Mouse (Mus musculus): ENCODE data around the gene Wdr83. TPM values are rescaled to one million over a fixed set of nuclear protein-coding genes. Genes with fewer than 3 reads are reported as not detected.

The Wdr83 gene
- total and polyA plus RNA-seq, 3 experiments, result 27.0 to 58.4 TPM; not detected in 1

GRCm38 (mm10) chr8:85025098-85025932 lies 55.8 kb downstream of the Wdr83 start, which contains the start of gene Asna1 (continued):
- TF ChIP-seq JUND (IDR thresholded peaks at IDR 0.05; ENCODE audit: low read depth, low read length), result no peak
- peak; percentile 65 to 91 for TF ChIP-seq POLR2A (IDR thresholded peaks at IDR 0.05; ENCODE audit: control insufficient read depth in 1 of 2, insufficient read depth in 1 of 2, low read depth in 1 of 2, low read length in 2 of 2, poor library complexity in 1 of 2)
- TF ChIP-seq ZNF384 (IDR thresholded peaks at IDR 0.05; ENCODE audit: low read depth, low read length), result no peak; the same call in 1 of the 2 replicates
- TF ChIP-seq ZMIZ1 (IDR thresholded peaks at IDR 0.05; ENCODE audit: low read depth, low read length), result peak; percentile 79

Other genes starting within 250 kb of the Wdr83 start
- 47.5 and 51.8 TPM in 2 replicates for gene Gadd45gip1, start 249.8 kb downstream of the Wdr83 start, total RNA-seq (2012; rRNA removed)
- 10 to 100 TPM in 1 of 2 experiments, not detected in 1; 62.9 TPM for gene Gadd45gip1, start 249.8 kb downstream of the Wdr83 start, polyA plus RNA-seq (2012; ENCODE audit: insufficient read depth in 1 of 2, insufficient read length in 2 of 2, low read depth in 1 of 2, low replicate concordance in 2 of 2, missing spikeins in 1 of 2)
- gene Rad23a, start 240.6 kb downstream of the Wdr83 start, total RNA-seq (2012; rRNA removed), result 62.6 and 66.7 TPM in 2 replicates
- gene Rad23a, start 240.6 kb downstream of the Wdr83 start, polyA plus RNA-seq (2012; ENCODE audit: insufficient read depth in 1 of 2, insufficient read length in 2 of 2, low read depth in 1 of 2, low replicate concordance in 2 of 2, missing spikeins in 1 of 2), result 100 to 1,000 TPM in 1 of 2 experiments, not detected in 1; 155 TPM
- gene Calr, start 234.4 kb downstream of the Wdr83 start, total RNA-seq (2012; rRNA removed), result 550 and 567 TPM in 2 replicates
- 1,000 to 10,000 TPM in 1 of 2 experiments, not detected in 1; 1,110 TPM for gene Calr, start 234.4 kb downstream of the Wdr83 start, polyA plus RNA-seq (2012; ENCODE audit: insufficient read depth in 1 of 2, insufficient read length in 2 of 2, low read depth in 1 of 2, low replicate concordance in 2 of 2, missing spikeins in 1 of 2)
- gene Farsa, start 224.3 kb downstream of the Wdr83 start, total RNA-seq (2012; rRNA removed), result 205 and 245 TPM in 2 replicates
- 100 to 1,000 TPM; 152 to 295 TPM for gene Farsa, start 224.3 kb downstream of the Wdr83 start, polyA plus RNA-seq (2012; ENCODE audit: insufficient read depth in 1 of 2, insufficient read length in 2 of 2, low read depth in 1 of 2, low replicate concordance in 2 of 2, missing spikeins in 1 of 2)
- gene Syce2, start 209.2 kb downstream of the Wdr83 start, total RNA-seq (2012; rRNA removed), result 60.6 and 75.5 TPM in 2 replicates
- 100 to 1,000 TPM in 1 of 2 experiments, not detected in 1; 115 TPM for gene Syce2, start 209.2 kb downstream of the Wdr83 start, polyA plus RNA-seq (2012; ENCODE audit: insufficient read depth in 1 of 2, insufficient read length in 2 of 2, low read depth in 1 of 2, low replicate concordance in 2 of 2, missing spikeins in 1 of 2)
- 9.7 and 10.7 TPM in 2 replicates for gene Gcdh, start 187.4 kb downstream of the Wdr83 start, total RNA-seq (2012; rRNA removed)
- 10 to 100 TPM in 1 of 2 experiments, not detected in 1; 17.3 TPM for gene Gcdh, start 187.4 kb downstream of the Wdr83 start, polyA plus RNA-seq (2012; ENCODE audit: insufficient read depth in 1 of 2, insufficient read length in 2 of 2, low read depth in 1 of 2, low replicate concordance in 2 of 2, missing spikeins in 1 of 2)
- gene Klf1, start 179.4 kb downstream of the Wdr83 start, total RNA-seq (2012; rRNA removed), result 178 and 234 TPM in 2 replicates
- gene Klf1, start 179.4 kb downstream of the Wdr83 start, polyA plus RNA-seq (2012; ENCODE audit: insufficient read depth in 1 of 2, insufficient read length in 2 of 2, low read depth in 1 of 2, low replicate concordance in 2 of 2, missing spikeins in 1 of 2), result 100 to 1,000 TPM in 1 of 2 experiments, not detected in 1; 262 TPM
- gene Dnase2a, start 172.7 kb downstream of the Wdr83 start, total RNA-seq (2012; rRNA removed), result 53.7 and 62.3 TPM in 2 replicates
- 10 to 100 TPM in 1 of 2 experiments, not detected in 1; 83.4 TPM for gene Dnase2a, start 172.7 kb downstream of the Wdr83 start, polyA plus RNA-seq (2012; ENCODE audit: insufficient read depth in 1 of 2, insufficient read length in 2 of 2, low read depth in 1 of 2, low replicate concordance in 2 of 2, missing spikeins in 1 of 2)
- gene Mast1, start 143.9 kb downstream of the Wdr83 start, total RNA-seq (2012; rRNA removed), result 0.49 and 0.77 TPM in 2 replicates
- 1 to 10 TPM in 1 of 2 experiments, not detected in 1; 4.5 TPM for gene Mast1, start 143.9 kb downstream of the Wdr83 start, polyA plus RNA-seq (2012; ENCODE audit: insufficient read depth in 1 of 2, insufficient read length in 2 of 2, low read depth in 1 of 2, low replicate concordance in 2 of 2, missing spikeins in 1 of 2)
- 0.08 TPM in 1 of 2 replicates, not detected in the other for gene Rtbdn, start 134.3 kb downstream of the Wdr83 start, total RNA-seq (2012; rRNA removed)
- under 1 TPM in 1 of 2 experiments, not detected in 1; 0.11 TPM for gene Rtbdn, start 134.3 kb downstream of the Wdr83 start, polyA plus RNA-seq (2012; ENCODE audit: insufficient read depth in 1 of 2, insufficient read length in 2 of 2, low read depth in 1 of 2, low replicate concordance in 2 of 2, missing spikeins in 1 of 2)
- gene Gm49661, start 111.9 kb downstream of the Wdr83 start, total RNA-seq (2012; rRNA removed), result 3.9 and 4.7 TPM in 2 replicates
- gene Gm49661, start 111.9 kb downstream of the Wdr83 start, polyA plus RNA-seq (2012; ENCODE audit: insufficient read depth in 1 of 2, insufficient read length in 2 of 2, low read depth in 1 of 2, low replicate concordance in 2 of 2, missing spikeins in 1 of 2), result not detected
- 502 and 643 TPM in 2 replicates for gene Prdx2, start 111.7 kb downstream of the Wdr83 start, total RNA-seq (2012; rRNA removed)
- 100 to 1,000 TPM; 679 to 773 TPM for gene Prdx2, start 111.7 kb downstream of the Wdr83 start, polyA plus RNA-seq (2012; ENCODE audit: insufficient read depth in 1 of 2, insufficient read length in 2 of 2, low read depth in 1 of 2, low replicate concordance in 2 of 2, missing spikeins in 1 of 2)
- 105 TPM in 2 replicates for gene Rnaseh2a, start 111.5 kb downstream of the Wdr83 start, total RNA-seq (2012; rRNA removed)
- gene Rnaseh2a, start 111.5 kb downstream of the Wdr83 start, polyA plus RNA-seq (2012; ENCODE audit: insufficient read depth in 1 of 2, insufficient read length in 2 of 2, low read depth in 1 of 2, low replicate concordance in 2 of 2, missing spikeins in 1 of 2), result 100 to 1,000 TPM in 1 of 2 experiments, not detected in 1; 109 TPM
- 49.6 and 72.7 TPM in 2 replicates for gene Junb, start 102.6 kb downstream of the Wdr83 start, total RNA-seq (2012; rRNA removed)
- gene Junb, start 102.6 kb downstream of the Wdr83 start, polyA plus RNA-seq (2012; ENCODE audit: insufficient read depth in 1 of 2, insufficient read length in 2 of 2, low read depth in 1 of 2, low replicate concordance in 2 of 2, missing spikeins in 1 of 2), result 10 to 100 TPM in 1 of 2 experiments, not detected in 1; 41.6 TPM
- gene Hook2, start 90.7 kb downstream of the Wdr83 start, total RNA-seq (2012; rRNA removed), result 10.5 and 11.5 TPM in 2 replicates
- 10 to 100 TPM in 1 of 2 experiments, not detected in 1; 17.5 TPM for gene Hook2, start 90.7 kb downstream of the Wdr83 start, polyA plus RNA-seq (2012; ENCODE audit: insufficient read depth in 1 of 2, insufficient read length in 2 of 2, low read depth in 1 of 2, low replicate concordance in 2 of 2, missing spikeins in 1 of 2)
- gene Best2, start 66.8 kb downstream of the Wdr83 start, total RNA-seq (2012; rRNA removed), result 0.04 TPM in 1 of 2 replicates, not detected in the other
- gene Best2, start 66.8 kb downstream of the Wdr83 start, polyA plus RNA-seq (2012; ENCODE audit: insufficient read depth in 1 of 2, insufficient read length in 2 of 2, low read depth in 1 of 2, low replicate concordance in 2 of 2, missing spikeins in 1 of 2), result under 1 TPM in 1 of 2 experiments, not detected in 1; 0.13 TPM
- 115 and 132 TPM in 2 replicates for gene Asna1, start 56.0 kb downstream of the Wdr83 start, total RNA-seq (2012; rRNA removed)
- 100 to 1,000 TPM in 1 of 2 experiments, not detected in 1; 192 TPM for gene Asna1, start 56.0 kb downstream of the Wdr83 start, polyA plus RNA-seq (2012; ENCODE audit: insufficient read depth in 1 of 2, insufficient read length in 2 of 2, low read depth in 1 of 2, low replicate concordance in 2 of 2, missing spikeins in 1 of 2)
- 224 and 264 TPM in 2 replicates for gene Trir, start 54.5 kb downstream of the Wdr83 start, total RNA-seq (2012; rRNA removed)
- gene Trir, start 54.5 kb downstream of the Wdr83 start, polyA plus RNA-seq (2012; ENCODE audit: insufficient read depth in 1 of 2, insufficient read length in 2 of 2, low read depth in 1 of 2, low replicate concordance in 2 of 2, missing spikeins in 1 of 2), result 100 to 1,000 TPM; 283 to 442 TPM
- 55.6 and 62.3 TPM in 2 replicates for gene Tnpo2, start 44.4 kb downstream of the Wdr83 start, total RNA-seq (2012; rRNA removed)
- 10 to 100 TPM; 29.2 to 86.8 TPM for gene Tnpo2, start 44.4 kb downstream of the Wdr83 start, polyA plus RNA-seq (2012; ENCODE audit: insufficient read depth in 1 of 2, insufficient read length in 2 of 2, low read depth in 1 of 2, low replicate concordance in 2 of 2, missing spikeins in 1 of 2)
- 6.5 and 10.6 TPM in 2 replicates for gene Fbxw9, start 21.3 kb downstream of the Wdr83 start, total RNA-seq (2012; rRNA removed)
- 10 to 100 TPM in 1 of 2 experiments, not detected in 1; 13.9 TPM for gene Fbxw9, start 21.3 kb downstream of the Wdr83 start, polyA plus RNA-seq (2012; ENCODE audit: insufficient read depth in 1 of 2, insufficient read length in 2 of 2, low read depth in 1 of 2, low replicate concordance in 2 of 2, missing spikeins in 1 of 2)
- gene Gm5741, start 13.3 kb downstream of the Wdr83 start, total RNA-seq (2012; rRNA removed), result not detected in 2 replicates
- gene Gm5741, start 13.3 kb downstream of the Wdr83 start, polyA plus RNA-seq (2012; ENCODE audit: insufficient read depth in 1 of 2, insufficient read length in 2 of 2, low read depth in 1 of 2, low replicate concordance in 2 of 2, missing spikeins in 1 of 2), result 1 to 10 TPM in 1 of 2 experiments, not detected in 1; 1.0 TPM
- 42.5 and 44.6 TPM in 2 replicates for gene Dhps, start 9.5 kb downstream of the Wdr83 start, total RNA-seq (2012; rRNA removed)
- 10 to 100 TPM in 1 of 2 experiments, not detected in 1; 68.3 TPM for gene Dhps, start 9.5 kb downstream of the Wdr83 start, polyA plus RNA-seq (2012; ENCODE audit: insufficient read depth in 1 of 2, insufficient read length in 2 of 2, low read depth in 1 of 2, low replicate concordance in 2 of 2, missing spikeins in 1 of 2)
- 25.5 and 26.2 TPM in 2 replicates for gene Wdr83os, start 566 bp downstream of the Wdr83 start, total RNA-seq (2012; rRNA removed)
- 100 to 1,000 TPM in 1 of 2 experiments, not detected in 1; 143 TPM for gene Wdr83os, start 566 bp downstream of the Wdr83 start, polyA plus RNA-seq (2012; ENCODE audit: insufficient read depth in 1 of 2, insufficient read length in 2 of 2, low read depth in 1 of 2, low replicate concordance in 2 of 2, missing spikeins in 1 of 2)
- 10.8 and 11.5 TPM in 2 replicates for gene Man2b1, start 2.0 kb upstream of the Wdr83 start, total RNA-seq (2012; rRNA removed)
- gene Man2b1, start 2.0 kb upstream of the Wdr83 start, polyA plus RNA-seq (2012; ENCODE audit: insufficient read depth in 1 of 2, insufficient read length in 2 of 2, low read depth in 1 of 2, low replicate concordance in 2 of 2, missing spikeins in 1 of 2), result 10 to 100 TPM in 1 of 2 experiments, not detected in 1; 24.7 TPM
- not detected in 2 replicates for gene Zfp791, start 41.8 kb upstream of the Wdr83 start, total RNA-seq (2012; rRNA removed)
- under 1 TPM in 1 of 2 experiments, not detected in 1; 0.03 TPM for gene Zfp791, start 41.8 kb upstream of the Wdr83 start, polyA plus RNA-seq (2012; ENCODE audit: insufficient read depth in 1 of 2, insufficient read length in 2 of 2, low read depth in 1 of 2, low replicate concordance in 2 of 2, missing spikeins in 1 of 2)
- not detected in 2 replicates for gene Cks1brt, start 70.6 kb upstream of the Wdr83 start, total RNA-seq (2012; rRNA removed)
- not detected for gene Cks1brt, start 70.6 kb upstream of the Wdr83 start, polyA plus RNA-seq (2012; ENCODE audit: insufficient read depth in 1 of 2, insufficient read length in 2 of 2, low read depth in 1 of 2, low replicate concordance in 2 of 2, missing spikeins in 1 of 2)
- gene Olfr371, start 144.7 kb upstream of the Wdr83 start, total RNA-seq (2012; rRNA removed), result not detected in 2 replicates
- not detected for gene Olfr371, start 144.7 kb upstream of the Wdr83 start, polyA plus RNA-seq (2012; ENCODE audit: insufficient read depth in 1 of 2, insufficient read length in 2 of 2, low read depth in 1 of 2, low replicate concordance in 2 of 2, missing spikeins in 1 of 2)
- gene Orc6, start 218.3 kb upstream of the Wdr83 start, total RNA-seq (2012; rRNA removed), result 92.3 and 115 TPM in 2 replicates
- 10 to 100 TPM in 1 of 2 experiments, not detected in 1; 87.7 TPM for gene Orc6, start 218.3 kb upstream of the Wdr83 start, polyA plus RNA-seq (2012; ENCODE audit: insufficient read depth in 1 of 2, insufficient read length in 2 of 2, low read depth in 1 of 2, low replicate concordance in 2 of 2, missing spikeins in 1 of 2)
- 91.5 and 92.1 TPM in 2 replicates for gene Vps35, start 218.5 kb upstream of the Wdr83 start, total RNA-seq (2012; rRNA removed)
- gene Vps35, start 218.5 kb upstream of the Wdr83 start, polyA plus RNA-seq (2012; ENCODE audit: insufficient read depth in 1 of 2, insufficient read length in 2 of 2, low read depth in 1 of 2, low replicate concordance in 2 of 2, missing spikeins in 1 of 2), result 10 to 100 TPM in 1 of 2 experiments, not detected in 1; 68.4 TPM